Mouse (Mus musculus) limb, embryonic 14.5 days (tissue): ENCODE data around the gene Slc38a2. TPM values are rescaled to one million over a fixed set of nuclear protein-coding genes. Genes with fewer than 3 reads are reported as not detected.

Experiments
- ATAC-seq: fragments of 200-750 bp; cut with Nextera tagmentation; 2 replicates; pipeline ENCODE4 v1.8.0; 2017; ENCODE audit warnings: low read depth, moderate number of reproducible peaks, moderate TSS enrichment; ENCODE audit not compliant: low FRiP score
- DNase-seq: peaks from one replicate; pipeline ENCODE4 v3.0.0-alpha.2; 2015; ENCODE audit warnings: low spot score
- H3K27ac ChIP-seq: fragments of 300-500 bp; sonication (generic); replicated peaks from 2 replicates; pipeline ENCODE4 v1.5.1; 2014; ENCODE audit warnings: low read depth, mild to moderate bottlenecking, low read length, moderate library complexity, mixed read lengths
- H3K27me3 ChIP-seq: fragments of 300-500 bp; sonication (generic); 2 replicates; pipeline ENCODE4 v1.6.1; 2014; ENCODE audit warnings: low read length, mixed read lengths; ENCODE audit not compliant: control insufficient read depth, insufficient read depth
- H3K36me3 ChIP-seq: fragments of 300-500 bp; sonication (generic); 2 replicates; pipeline ENCODE4 v1.6.1; 2014; ENCODE audit warnings: mild to moderate bottlenecking, low read length, moderate library complexity, mixed read lengths; ENCODE audit not compliant: control insufficient read depth, insufficient read depth
- H3K4me1 ChIP-seq: fragments of 300-500 bp; sonication (generic); 2 replicates; pipeline ENCODE4 v1.6.1; 2014; ENCODE audit warnings: antibody characterized with exemption, low read length, mixed read lengths; ENCODE audit not compliant: control insufficient read depth, insufficient read depth
- H3K4me2 ChIP-seq: fragments of 300-500 bp; sonication (generic); replicated peaks from 2 replicates; pipeline ENCODE4 v1.6.1; 2014; ENCODE audit warnings: low read depth, mild to moderate bottlenecking, low read length, moderate library complexity; ENCODE audit not compliant: severe bottlenecking
- H3K4me3 ChIP-seq: fragments of 300-500 bp; sonication (generic); replicated peaks from 2 replicates; pipeline ENCODE4 v1.5.1; 2014; ENCODE audit warnings: low read length
- H3K9ac ChIP-seq: fragments of 300-500 bp; sonication (generic); 2 replicates; pipeline ENCODE4 v1.6.1; 2014; ENCODE audit warnings: mild to moderate bottlenecking, low read depth, low read length, moderate library complexity; ENCODE audit not compliant: severe bottlenecking
- H3K9me3 ChIP-seq: fragments of 300-500 bp; sonication (generic); 2 replicates; pipeline ENCODE4 v1.6.1; 2016; ENCODE audit warnings: low read length; ENCODE audit not compliant: control insufficient read depth
- POLR2A ChIP-seq: fragments of 200-500 bp; IDR thresholded peaks from 2 replicates; pipeline ENCODE4 v1.8.0; 2012; ENCODE audit warnings: inconsistent platforms, mild to moderate bottlenecking, moderate library complexity, borderline replicate concordance; ENCODE audit not compliant: insufficient read depth, insufficient read length; ENCODE audit errors: extremely low read depth
- WGBS: fragments of 180-500 bp; shearing (Covaris S2); extraction: QIAGEN DNeasy Blood & Tissue Kit; methylation state at CpG from one replicate; pipeline ENCODE4 v1.1.7; 2014; 5-methylcytosine and 5-hydroxymethylcytosine counted together
- polyA plus RNA-seq, 2 experiments: library from polyadenylated mRNA; depleted of rRNA in 1 of 2; stranded (reverse) in 1 of 2; unstranded in 1 of 2; fragments of >200 nt; fragmentation: Nextera tagmentation in 1 of 2; extraction: Ambion mirVana in 1 of 2; gene quantifications; 2 replicates each; pipeline versions ENCODE4 v1.2.1 to v1.2.3; 2012 to 2014

The Slc38a2 gene
- polyA plus RNA-seq, 2 experiments, result 116 to 137 TPM

DNA sequence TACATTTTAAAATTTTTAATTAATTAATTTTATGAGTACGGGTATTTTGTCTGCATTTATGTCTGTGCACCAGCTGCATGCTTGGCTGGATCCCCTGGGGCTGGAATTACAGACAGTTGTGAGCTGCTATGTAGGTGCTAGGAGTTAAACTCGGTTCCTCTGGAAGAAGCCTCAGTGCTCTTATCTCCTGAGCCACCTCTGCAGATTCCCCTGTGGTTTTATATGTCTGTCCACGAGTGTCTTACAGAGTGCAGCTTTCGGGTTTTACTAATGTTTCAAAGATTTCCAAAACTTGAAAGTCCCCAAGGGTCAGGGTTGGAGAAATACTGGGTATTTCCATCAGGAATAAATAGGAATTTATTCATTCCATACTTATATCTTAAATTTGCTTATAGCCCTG lies 40.6 kb upstream of the Slc38a2 start:
- ATAC-seq (no peak), DNase-seq (no peak)
- no peaks in the 10 kb centered on the region for H3K27me3 ChIP-seq
- no peaks in the 10 kb centered on the region for H3K36me3 ChIP-seq
- no peak overlapping the region for H3K4me3 ChIP-seq
- peaks cover 11% of the 10 kb centered on the region; the same call in 1 of the 2 replicates for H3K4me1 ChIP-seq
- H3K4me2 ChIP-seq, result no peak overlapping the region
- H3K27ac ChIP-seq, result no peak overlapping the region
- no peak overlapping the region for H3K9ac ChIP-seq
- 60% methylated on average over 4 of the region's 4 CpGs for WGBS
- TF ChIP-seq POLR2A, result no peak
- no peaks in the 10 kb centered on the region for H3K9me3 ChIP-seq

DNA sequence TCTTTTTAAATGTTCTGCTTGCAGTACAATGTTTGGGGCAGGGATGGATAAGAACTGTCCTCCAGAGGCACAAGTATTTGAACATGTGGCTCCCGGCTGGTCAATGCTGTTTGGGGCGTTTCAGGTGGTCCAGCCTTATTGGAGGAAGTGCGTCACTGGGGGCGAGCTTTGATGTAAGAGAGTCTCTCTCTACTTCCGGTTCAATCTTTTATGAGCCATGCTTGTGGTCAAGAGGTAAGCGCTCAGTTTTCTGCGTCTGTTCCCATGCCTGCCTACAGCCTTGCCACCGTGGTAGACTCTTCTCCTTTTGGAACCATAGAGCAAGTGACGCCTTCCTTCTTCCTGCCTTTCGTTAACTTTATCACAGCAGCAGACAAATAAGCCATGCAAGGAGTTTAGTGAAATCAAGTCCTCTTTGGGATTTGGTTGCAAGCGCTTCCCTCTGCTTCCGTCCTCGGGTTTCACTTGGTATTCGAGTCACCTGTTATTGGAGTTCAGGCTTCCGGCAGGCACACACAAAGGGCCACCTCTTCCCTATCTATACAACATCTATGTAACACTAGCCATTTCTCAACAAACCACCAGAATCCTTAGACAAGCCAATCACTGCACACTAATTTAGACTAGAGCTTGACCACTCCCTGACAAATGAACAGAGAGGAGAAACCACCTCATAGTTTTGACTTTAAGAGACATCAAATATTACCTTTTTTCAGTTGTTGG lies 37.3 kb upstream of the Slc38a2 start:
- Histone ChIP-seq H3K27ac (no peak overlapping the region), H3K9me3 (no peaks in the 10 kb centered on the region), H3K9ac (no peak overlapping the region), H3K36me3 (no peaks in the 10 kb centered on the region), H3K27me3 (no peaks in the 10 kb centered on the region), H3K4me3 (no peak overlapping the region), H3K4me1 (peaks cover 16% of the 10 kb centered on the region), H3K4me2 (no peak overlapping the region)
- DNase-seq, result no peak
- WGBS, result 70% methylated on average over 15 of the region's 15 CpGs
- no peak for TF ChIP-seq POLR2A
- ATAC-seq, result no peak

DNA sequence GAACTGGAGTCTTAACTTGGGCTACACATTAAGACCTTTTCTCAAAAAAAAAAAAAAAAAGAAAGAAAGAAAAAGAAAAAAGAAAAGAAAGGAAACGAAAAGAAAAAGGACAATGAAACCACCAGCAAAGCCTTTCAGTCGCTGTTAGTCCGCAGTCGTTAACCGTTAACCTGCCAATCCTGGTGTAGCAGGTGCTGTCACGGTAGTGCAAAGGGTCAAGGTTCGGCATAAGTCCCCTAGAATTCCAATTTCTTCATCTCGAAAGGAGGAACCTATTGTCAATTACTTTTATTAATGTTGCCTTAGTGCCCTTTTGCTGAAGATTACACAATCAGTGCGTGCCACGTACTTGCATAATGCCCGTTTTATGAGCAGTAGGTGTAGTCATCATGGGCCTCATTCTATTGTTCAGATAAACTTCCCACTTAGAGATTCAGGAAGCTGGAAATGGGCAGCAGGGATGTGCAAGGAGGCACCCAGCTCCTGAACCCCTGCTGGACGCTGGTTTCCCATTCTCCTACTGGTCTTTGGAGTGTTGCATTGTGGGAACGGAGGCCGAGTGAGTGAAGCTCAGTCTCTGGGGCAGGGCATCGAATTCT lies 36.1 kb upstream of the Slc38a2 start:
- no peak overlapping the region for H3K9ac ChIP-seq
- 79% methylated on average over 15 of the region's 15 CpGs for WGBS
- H3K4me2 ChIP-seq, result no peak overlapping the region
- H3K27ac ChIP-seq, result no peak overlapping the region
- H3K4me1 ChIP-seq, result peaks cover 16% of the 10 kb centered on the region
- H3K27me3 ChIP-seq, result no peaks in the 10 kb centered on the region
- no peak overlapping the region for H3K4me3 ChIP-seq
- ATAC-seq (no peak), DNase-seq (no peak)
- no peaks in the 10 kb centered on the region for H3K9me3 ChIP-seq
- no peaks in the 10 kb centered on the region for H3K36me3 ChIP-seq
- no peak for TF ChIP-seq POLR2A

DNA sequence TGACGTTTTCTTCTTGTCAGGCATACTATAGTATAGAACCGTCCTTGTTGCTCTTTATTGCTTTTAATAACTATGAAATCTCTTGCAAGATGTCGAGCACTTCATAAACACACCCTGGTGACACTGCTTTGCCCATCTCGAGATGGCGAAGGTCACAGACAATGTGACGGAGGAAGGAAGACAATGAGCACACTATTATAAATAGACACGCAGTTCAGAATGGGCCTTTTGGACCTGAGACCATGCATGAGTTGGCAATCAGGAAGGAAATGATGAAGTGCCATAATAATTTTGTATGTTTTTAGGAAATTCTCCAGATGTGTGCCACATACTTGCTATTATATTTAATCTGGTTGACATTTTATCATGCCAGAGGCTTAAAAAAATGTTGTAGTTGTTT lies 34.9 kb upstream of the Slc38a2 start:
- H3K27me3 ChIP-seq, result no peaks in the 10 kb centered on the region
- no peak overlapping the region for H3K4me3 ChIP-seq

DNA sequence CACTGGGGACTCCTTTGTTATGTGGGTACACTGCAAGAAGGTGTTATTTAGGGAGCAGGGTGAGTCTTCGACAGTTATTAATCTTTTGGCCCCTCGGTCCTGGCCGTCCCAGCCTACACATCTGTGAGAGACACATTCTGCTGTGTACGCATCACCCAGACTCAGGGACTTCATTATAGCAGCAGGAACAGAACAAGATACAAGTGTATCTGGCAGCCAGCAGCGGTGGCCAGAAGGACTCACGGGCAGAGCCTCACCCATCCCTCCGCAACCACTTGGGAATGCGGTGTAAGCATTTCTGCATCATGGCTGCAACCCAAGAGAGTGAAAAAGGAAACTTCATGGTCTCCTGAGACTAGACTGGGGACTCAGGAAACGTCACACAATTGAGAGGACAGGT lies 30.9 kb upstream of the Slc38a2 start:
- no peak overlapping the region for H3K4me2 ChIP-seq
- H3K9ac ChIP-seq, result no peak overlapping the region
- ATAC-seq (no peak), DNase-seq (no peak)
- 84% methylated on average over 9 of the region's 9 CpGs for WGBS
- no peaks in the 10 kb centered on the region for H3K27me3 ChIP-seq
- no peaks in the 10 kb centered on the region for H3K36me3 ChIP-seq
- TF ChIP-seq POLR2A, result no peak
- H3K4me3 ChIP-seq, result no peak overlapping the region
- H3K9me3 ChIP-seq, result no peaks in the 10 kb centered on the region
- no peak overlapping the region for H3K27ac ChIP-seq
- peaks cover 20% of the 10 kb centered on the region for H3K4me1 ChIP-seq

More for the DNA sequence above, 34.9 kb upstream of the Slc38a2 start:
- peak overlapping the region; percentile 10; the same call in 1 of the 2 replicates for H3K27ac ChIP-seq
- 46% methylated on average over 7 of the region's 7 CpGs for WGBS
- no peak for TF ChIP-seq POLR2A
- H3K4me2 ChIP-seq, result no peak overlapping the region
- DNase-seq, result no peak
- H3K36me3 ChIP-seq, result no peaks in the 10 kb centered on the region
- peaks cover 16% of the 10 kb centered on the region for H3K4me1 ChIP-seq
- H3K9ac ChIP-seq, result no peak overlapping the region
- no peaks in the 10 kb centered on the region for H3K9me3 ChIP-seq
- ATAC-seq, result no peak

DNA sequence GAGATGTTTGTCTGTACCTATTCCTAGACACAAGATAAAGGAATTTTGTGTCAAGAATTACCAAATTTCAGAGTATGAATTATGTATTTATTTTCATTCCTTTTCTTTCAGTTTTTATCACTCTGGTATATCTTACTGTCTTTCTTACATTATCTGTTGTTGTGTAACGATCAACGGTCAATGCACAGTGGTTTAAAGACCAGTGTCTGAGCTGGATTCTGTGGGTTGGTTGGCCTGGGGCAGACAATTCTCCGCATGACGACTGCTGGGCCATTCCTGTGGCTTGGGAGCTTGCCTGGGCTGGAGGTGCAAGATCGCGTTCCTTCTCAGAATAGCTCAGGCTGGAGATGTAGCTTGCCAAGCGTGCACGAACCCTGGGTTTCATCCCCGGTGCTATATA lies 30.3 kb upstream of the Slc38a2 start:
- no peak for ATAC-seq
- H3K36me3 ChIP-seq, result no peaks in the 10 kb centered on the region
- no peaks in the 10 kb centered on the region for H3K9me3 ChIP-seq
- no peaks in the 10 kb centered on the region for H3K27me3 ChIP-seq
- DNase-seq, result no peak
- no peak overlapping the region for H3K4me2 ChIP-seq
- H3K9ac ChIP-seq, result no peak overlapping the region
- H3K4me1 ChIP-seq, result peaks cover 20% of the 10 kb centered on the region
- 78% methylated on average over 9 of the region's 9 CpGs for WGBS
- no peak overlapping the region for H3K4me3 ChIP-seq
- TF ChIP-seq POLR2A, result no peak
- H3K27ac ChIP-seq, result no peak overlapping the region
